Mouse (Mus musculus) macrophage (primary cell): ENCODE measurements around the gene Nckap5. TPM values are rescaled to one million over a fixed set of nuclear protein-coding genes. Genes with fewer than 3 reads are reported as not detected.
"Not testable (repeated sequence)": the region's sequence is repeated elsewhere in the genome, so short reads cannot be mapped to it uniquely, and the experiment has no call there.

Source experiments
- H3K27ac ChIP-seq: fragments of 350-480 bp; formaldehyde crosslinking; 2 replicates; pipeline ENCODE4 v1.9.0; 2021
- H3K36me3 ChIP-seq: fragments of 350-480 bp; formaldehyde crosslinking; 2 replicates; pipeline ENCODE4 v1.9.0; 2021; ENCODE audit errors: inconsistent target
- H3K4me3 ChIP-seq: fragments of 350-480 bp; formaldehyde crosslinking; 2 replicates; pipeline ENCODE4 v1.9.0; 2021; ENCODE audit errors: inconsistent target
- H3K79me2 ChIP-seq: fragments of 350-480 bp; formaldehyde crosslinking; 2 replicates; pipeline ENCODE4 v1.9.0; 2021; ENCODE audit errors: inconsistent target
- WGBS: methylation state at CpG from one replicate; pipeline ENCODE4 v1.1.7; 2026; ENCODE audit warnings: inconsistent platforms; ENCODE audit not compliant: missing documents; 5-methylcytosine and 5-hydroxymethylcytosine counted together
- polyA plus RNA-seq: library from polyadenylated mRNA; stranded (reverse); fragments of 250-400 nt; gene quantifications from 3 replicates; pipeline ENCODE4 v1.2.4, GENCODE M21; 2018; ENCODE audit warnings: inconsistent platforms

Nckap5 gene
- polyA plus RNA-seq, 1 experiment from 2014 or later: not detected

DNA sequence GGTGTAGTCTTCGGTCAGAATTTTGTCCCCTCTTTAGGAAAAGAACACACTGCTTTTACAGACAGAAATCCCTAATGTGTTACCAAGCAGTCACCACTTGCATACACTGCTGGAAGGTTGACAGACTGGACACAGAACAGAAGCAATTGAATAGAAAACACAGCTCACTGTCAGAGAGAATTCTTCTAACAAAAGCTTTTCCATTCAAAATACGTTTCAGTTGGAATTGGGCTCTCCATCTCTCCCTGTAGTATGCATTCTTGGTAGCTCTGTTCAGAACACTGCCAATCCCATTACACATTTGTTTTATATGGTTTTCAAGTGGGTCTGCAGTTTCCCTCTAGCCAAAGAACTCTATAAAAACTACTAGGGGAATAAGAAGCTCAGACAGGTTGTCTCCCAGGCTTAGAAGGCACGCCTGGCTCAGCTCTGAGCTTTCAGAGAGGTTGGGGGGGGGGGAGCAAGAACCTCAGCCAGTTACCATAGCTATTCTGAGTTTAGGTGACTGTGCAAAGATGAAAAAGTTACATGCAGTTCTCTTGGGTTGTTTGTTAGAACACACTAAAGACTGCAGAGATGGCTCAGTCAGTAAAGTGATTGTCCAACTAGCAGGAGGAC is 23.5 kb downstream of the Nckap5 start:
- H3K27ac ChIP-seq: no peak overlapping the region
- 91% methylated on average over 3 of the region's 3 CpGs for WGBS
- H3K4me3 ChIP-seq: no peak overlapping the region
- H3K79me2 ChIP-seq: no peaks in the 10 kb centered on the region
- no peaks in the 10 kb centered on the region for H3K36me3 ChIP-seq

DNA sequence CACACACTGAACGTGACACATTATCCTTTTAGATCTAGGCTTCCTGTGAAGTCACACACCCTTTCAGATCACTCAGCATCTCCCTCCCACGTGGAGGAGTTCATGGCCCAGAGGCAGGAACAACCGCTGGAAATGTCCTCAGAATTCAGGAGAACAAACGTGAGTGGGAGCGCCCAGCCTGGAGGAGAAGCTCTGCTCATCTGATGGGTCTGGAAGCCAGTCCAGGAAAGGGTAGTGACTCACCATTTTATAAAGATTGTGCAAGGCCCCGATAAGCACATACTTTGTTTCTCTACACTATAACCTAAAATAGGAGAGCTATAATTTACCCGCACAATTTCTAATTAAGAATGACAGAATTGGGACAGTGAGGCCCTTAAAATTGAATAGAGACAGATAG is 24.1 kb downstream of the Nckap5 start:
- Histone ChIP-seq H3K27ac (no peak overlapping the region), H3K36me3 (no peaks in the 10 kb centered on the region), H3K4me3 (no peak overlapping the region), H3K79me2 (no peaks in the 10 kb centered on the region)
- 52% methylated on average over 7 of the region's 7 CpGs for WGBS

DNA sequence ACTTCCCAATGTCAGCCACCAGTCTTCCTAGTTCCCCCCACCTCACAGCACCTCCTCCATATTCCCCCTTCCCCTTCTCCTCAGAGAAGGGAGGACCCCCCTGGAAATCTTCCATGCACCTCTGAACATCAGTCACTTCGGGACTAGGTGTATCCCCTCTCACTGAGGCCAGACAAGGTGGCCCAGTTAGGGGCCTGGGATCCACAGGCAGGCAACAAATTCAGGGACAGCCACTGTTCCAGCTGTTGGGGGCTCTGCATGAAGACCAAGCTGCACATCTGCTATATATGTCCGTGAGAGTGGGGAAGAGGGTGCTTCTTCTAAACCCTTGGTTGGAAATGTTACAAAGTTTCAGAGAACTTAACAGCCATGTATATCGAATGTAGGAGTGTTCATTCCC is 28.2 kb downstream of the Nckap5 start:
- no peaks in the 10 kb centered on the region for H3K79me2 ChIP-seq
- no peak overlapping the region for H3K27ac ChIP-seq
- WGBS: 93% methylated on average over 3 of the region's 3 CpGs
- no peak overlapping the region for H3K4me3 ChIP-seq
- H3K36me3 ChIP-seq: no peaks in the 10 kb centered on the region

DNA sequence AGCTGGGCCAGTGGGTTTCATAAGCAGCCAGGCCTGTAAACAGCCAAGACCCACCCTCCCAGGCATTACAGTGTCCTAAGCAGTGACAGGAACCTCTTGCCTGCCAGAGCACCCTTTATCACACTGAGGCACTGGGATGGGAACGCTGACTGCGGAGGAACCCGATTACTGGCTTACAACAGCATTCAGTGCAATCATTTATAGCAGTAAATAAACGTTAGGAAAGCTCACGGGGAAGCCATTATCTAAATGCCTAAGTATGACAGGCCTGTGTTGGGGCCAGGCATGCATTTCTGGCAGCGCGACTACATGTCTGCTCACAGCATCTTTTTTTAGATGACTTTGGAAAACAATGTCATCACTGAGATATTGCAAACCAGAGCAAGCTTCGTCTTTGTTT is 28.9 kb downstream of the Nckap5 start:
- 83% methylated on average over 8 of the region's 8 CpGs for WGBS
- no peak overlapping the region for H3K27ac ChIP-seq
- no peaks in the 10 kb centered on the region for H3K36me3 ChIP-seq
- H3K4me3 ChIP-seq: no peak overlapping the region
- no peaks in the 10 kb centered on the region for H3K79me2 ChIP-seq

DNA sequence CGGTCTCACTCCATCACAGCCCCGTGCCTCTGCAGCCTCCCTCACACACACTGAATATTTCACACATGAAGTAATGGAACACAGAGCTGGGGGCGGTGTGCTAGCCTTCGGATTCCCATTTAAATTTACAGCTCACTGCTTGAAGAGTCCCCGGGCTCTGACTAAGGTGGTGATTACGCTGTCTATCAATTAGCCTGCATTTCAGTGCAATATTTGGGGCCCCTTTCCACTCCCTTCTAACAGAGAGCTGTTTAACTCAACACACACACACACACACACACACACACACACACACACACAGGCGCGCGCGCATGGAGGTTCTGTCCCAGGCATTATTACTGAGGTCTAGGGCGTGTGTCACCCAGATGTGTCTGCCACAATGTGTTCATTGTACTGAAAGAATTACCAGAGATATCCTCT is 31.2 kb downstream of the Nckap5 start:
- H3K27ac ChIP-seq: no peak overlapping the region
- H3K36me3 ChIP-seq: no peaks in the 10 kb centered on the region
- H3K4me3 ChIP-seq: no peak overlapping the region
- 79% methylated on average over 8 of the region's 11 CpGs for WGBS
- H3K79me2 ChIP-seq: no peaks in the 10 kb centered on the region

DNA sequence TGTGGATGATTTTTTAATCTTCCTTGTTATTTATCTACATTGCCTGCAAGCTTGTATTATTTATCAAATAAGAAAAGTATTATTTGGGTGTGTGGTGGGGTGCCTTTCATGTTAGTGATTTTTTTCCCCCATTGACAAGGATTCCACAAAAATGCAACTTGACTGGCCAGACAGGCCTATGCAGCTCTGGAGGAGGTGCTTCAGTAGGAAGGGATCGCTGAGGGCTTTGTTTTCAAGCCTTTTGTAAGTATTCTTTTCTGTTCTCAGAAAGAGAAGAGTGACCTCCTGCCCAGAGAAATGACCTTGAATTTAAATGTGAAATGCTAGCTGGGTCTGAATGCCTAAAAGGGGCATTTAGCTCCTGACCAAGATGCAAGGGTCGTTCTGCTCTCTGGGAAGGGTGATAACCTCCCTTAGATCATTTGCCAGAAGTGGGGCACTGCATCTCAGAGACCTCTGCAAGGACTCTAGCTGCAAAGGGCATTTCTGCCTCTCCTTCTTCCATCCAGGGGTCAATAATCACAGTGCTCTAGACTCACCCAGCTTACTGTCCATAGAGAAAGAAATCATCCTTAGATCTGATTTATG is 50.2 kb downstream of the Nckap5 start:
- H3K36me3 ChIP-seq, H3K4me3 ChIP-seq, H3K79me2 ChIP-seq, H3K27ac ChIP-seq: not testable (repeated sequence)
- WGBS: no CpG with 5 or more reads among the region's 2 CpGs

DNA sequence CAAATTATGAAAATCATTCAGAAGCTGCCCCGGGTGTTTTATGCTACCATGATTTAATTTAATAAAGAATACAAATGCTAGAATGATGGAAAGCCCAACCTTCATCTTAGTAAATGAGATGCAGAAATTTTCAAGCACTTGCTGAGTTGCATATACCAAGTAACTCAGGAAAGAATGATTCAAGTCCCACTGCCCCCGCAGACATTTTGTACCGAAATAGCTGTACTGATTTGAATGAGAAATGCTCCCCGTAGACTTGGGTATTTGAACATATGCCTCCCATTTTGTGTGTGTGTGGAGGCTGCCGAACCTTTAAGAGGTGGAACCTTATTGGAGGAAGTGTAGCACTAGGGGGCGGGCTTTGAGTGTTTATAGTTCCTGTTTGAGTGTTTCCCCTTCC is 56.7 kb downstream of the Nckap5 start:
- H3K79me2 ChIP-seq: not testable (repeated sequence)

DNA sequence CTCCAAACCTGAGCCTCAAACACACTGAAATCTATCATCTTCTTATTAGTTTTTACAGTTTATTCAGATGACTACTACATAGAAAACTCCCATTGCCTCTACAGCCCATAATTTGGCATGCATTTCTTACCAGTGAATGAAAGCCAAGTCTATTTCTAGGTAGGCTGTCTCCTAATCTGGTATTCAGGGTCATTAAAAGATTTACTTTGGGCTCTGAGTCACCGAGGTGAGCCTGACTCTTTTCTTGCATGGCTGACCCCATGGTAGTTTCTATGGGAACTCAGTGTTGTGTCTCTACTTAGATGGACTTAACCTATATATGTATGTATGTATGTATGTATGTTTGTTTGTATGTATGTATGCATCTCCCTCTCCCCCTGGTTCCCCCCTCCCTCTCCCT is 63.6 kb downstream of the Nckap5 start:
- H3K79me2 ChIP-seq: no peaks in the 10 kb centered on the region
- H3K36me3 ChIP-seq: no peaks in the 10 kb centered on the region
- 85% methylated on average over 1 of the region's 1 CpGs for WGBS
- H3K27ac ChIP-seq: no peak overlapping the region
- no peak overlapping the region for H3K4me3 ChIP-seq

More for the DNA sequence above, 56.7 kb downstream of the Nckap5 start:
- H3K36me3 ChIP-seq, H3K4me3 ChIP-seq, H3K27ac ChIP-seq: not testable (repeated sequence)
- WGBS: no CpG with 5 or more reads among the region's 6 CpGs

DNA sequence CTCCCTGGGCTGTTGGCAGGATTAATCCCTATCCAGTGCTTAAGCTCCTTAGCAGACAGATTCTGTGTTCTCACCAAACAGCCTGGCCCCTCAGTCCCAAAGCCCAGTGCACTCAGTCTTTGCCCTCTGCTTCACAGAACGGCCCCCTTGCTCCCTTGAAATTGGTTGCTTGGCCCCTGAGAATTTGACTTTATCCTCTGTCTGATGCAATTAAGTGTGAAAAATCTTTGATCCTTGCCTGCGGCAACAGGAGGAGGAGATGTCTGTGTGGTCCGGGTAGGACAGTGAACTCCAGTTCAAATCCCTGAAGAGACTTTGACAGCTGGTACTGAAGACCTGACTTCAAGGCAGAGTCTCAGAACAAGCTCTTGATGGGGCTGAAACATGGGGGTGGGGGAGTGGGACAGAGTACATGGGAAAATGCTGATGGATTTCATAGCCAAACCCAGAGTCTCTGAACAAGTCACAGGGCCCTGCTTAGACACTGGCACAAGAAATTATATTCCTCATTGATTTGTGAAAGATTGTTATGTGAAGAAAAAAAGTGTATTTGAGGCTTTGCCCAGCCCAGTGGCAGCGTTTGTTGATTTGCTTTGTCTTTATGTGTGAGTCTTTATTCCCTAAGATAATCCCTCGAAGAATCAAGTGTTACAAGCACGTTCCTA is 65.0 kb downstream of the Nckap5 start:
- WGBS: 85% methylated on average over 6 of the region's 6 CpGs
- Histone ChIP-seq H3K79me2 (no peaks in the 10 kb centered on the region), H3K4me3 (no peak overlapping the region), H3K27ac (no peak overlapping the region), H3K36me3 (no peaks in the 10 kb centered on the region)

DNA sequence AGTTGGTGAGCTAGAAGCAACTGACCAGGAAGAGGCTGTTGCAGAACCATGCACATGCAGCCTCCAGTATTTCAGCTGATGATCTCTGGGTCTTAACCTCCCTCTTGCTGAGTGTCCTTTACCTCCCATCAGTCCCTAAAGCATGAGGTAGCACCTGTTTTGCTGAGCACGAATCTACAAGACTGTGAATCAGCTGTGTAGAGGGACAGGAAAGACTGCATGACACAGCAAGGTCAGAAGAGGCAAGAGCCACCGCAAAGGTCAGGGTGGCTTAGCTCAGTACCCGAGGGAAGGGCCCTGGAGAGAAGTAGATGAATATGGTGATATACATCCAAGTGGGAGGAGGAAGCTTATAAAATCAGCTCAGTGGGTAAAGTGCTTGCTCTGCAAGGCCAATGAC is 66.4 kb downstream of the Nckap5 start:
- Histone ChIP-seq H3K79me2 (no peaks in the 10 kb centered on the region), H3K4me3 (no peak overlapping the region), H3K36me3 (no peaks in the 10 kb centered on the region), H3K27ac (no peak overlapping the region)
- WGBS: 75% methylated on average over 3 of the region's 3 CpGs

DNA sequence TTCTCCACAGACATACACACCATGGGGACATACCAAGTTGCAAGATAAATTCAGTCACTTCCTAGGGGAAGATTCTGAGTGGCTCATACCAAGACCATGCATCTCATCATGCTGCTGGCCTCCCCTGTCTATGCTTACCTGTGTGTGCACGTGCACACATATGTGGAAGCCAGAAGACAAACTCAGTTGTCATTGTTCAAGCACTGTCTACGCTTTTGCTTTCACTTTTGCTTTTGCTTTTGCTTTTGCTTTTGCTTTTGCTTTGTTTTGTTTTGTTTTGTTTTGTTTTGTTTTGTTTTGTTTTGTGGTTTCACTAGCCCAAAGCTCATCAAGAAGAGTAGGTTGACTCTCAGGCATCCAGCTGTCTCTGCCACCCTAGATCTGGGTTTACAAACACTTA is 67.4 kb downstream of the Nckap5 start:
- Histone ChIP-seq H3K79me2 (no peaks in the 10 kb centered on the region), H3K4me3 (no peak overlapping the region), H3K27ac (no peak overlapping the region), H3K36me3 (no peaks in the 10 kb centered on the region)
- 82% methylated on average over 2 of the region's 2 CpGs for WGBS

DNA sequence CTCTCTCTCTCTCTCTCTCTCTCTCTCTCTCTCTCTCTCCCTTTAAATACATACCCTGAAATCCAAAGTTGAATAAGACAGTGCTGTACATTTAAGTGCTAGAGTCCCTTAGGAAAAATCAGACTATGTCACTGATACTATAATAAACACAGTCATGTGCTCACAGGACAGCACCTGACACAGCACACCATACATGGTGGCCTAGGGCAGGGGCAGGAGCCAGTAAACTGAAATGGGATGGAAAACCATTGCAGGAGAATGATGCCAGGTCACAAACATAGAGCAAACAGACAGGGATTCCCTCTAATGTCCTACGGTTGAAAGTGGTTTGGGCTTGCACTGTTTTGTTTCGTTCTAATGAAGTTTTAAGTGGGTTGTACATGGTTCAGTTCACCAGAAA is 70.2 kb downstream of the Nckap5 start:
- Histone ChIP-seq H3K79me2 (no peaks in the 10 kb centered on the region), H3K4me3 (no peak overlapping the region), H3K27ac (no peak overlapping the region), H3K36me3 (no peaks in the 10 kb centered on the region)
- WGBS: 87% methylated on average over 2 of the region's 2 CpGs

DNA sequence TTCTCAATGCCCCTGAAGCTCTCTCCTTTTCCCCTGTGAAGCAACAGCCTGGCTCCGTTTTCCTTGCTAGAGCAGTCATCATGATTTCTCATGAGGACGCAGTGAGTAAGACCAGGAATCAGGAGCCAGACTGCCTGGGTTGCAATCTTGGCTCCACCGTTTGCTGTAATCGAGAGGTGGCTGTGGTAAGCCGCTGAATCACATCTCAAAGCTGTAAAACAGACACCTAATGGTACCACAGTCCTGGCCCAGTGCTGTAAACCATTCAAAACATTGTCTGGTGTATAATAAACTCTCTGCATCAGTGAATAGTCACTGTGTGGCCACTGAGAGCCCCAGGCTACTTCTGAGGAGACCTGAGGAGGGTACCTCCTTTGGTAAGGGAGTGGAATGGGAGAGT is 74.9 kb downstream of the Nckap5 start:
- no peaks in the 10 kb centered on the region for H3K79me2 ChIP-seq
- 47% methylated on average over 5 of the region's 5 CpGs for WGBS
- no peak overlapping the region for H3K27ac ChIP-seq
- no peaks in the 10 kb centered on the region for H3K36me3 ChIP-seq
- no peak overlapping the region for H3K4me3 ChIP-seq

DNA sequence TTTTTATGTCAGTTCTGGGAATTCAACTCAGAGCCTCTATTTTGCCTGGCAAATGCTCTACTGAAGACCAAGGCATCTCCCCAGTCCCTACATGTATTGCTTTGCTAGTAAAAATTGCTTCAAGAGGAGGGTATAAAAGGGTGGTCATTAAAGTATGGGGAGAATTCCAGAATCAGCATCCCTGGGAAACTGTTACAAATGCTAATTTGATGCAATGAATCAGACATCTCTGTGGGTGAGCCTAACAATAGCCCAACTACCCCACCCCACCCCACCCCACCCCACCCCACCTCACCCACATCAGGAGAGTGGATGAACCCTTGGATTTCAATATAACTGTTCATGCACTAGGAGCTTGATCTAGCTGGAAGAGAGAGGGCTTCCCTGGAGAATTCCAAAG is 77.0 kb downstream of the Nckap5 start:
- H3K4me3 ChIP-seq: no peak overlapping the region
- no peaks in the 10 kb centered on the region for H3K79me2 ChIP-seq
- no peak overlapping the region for H3K27ac ChIP-seq
- no peaks in the 10 kb centered on the region for H3K36me3 ChIP-seq

DNA sequence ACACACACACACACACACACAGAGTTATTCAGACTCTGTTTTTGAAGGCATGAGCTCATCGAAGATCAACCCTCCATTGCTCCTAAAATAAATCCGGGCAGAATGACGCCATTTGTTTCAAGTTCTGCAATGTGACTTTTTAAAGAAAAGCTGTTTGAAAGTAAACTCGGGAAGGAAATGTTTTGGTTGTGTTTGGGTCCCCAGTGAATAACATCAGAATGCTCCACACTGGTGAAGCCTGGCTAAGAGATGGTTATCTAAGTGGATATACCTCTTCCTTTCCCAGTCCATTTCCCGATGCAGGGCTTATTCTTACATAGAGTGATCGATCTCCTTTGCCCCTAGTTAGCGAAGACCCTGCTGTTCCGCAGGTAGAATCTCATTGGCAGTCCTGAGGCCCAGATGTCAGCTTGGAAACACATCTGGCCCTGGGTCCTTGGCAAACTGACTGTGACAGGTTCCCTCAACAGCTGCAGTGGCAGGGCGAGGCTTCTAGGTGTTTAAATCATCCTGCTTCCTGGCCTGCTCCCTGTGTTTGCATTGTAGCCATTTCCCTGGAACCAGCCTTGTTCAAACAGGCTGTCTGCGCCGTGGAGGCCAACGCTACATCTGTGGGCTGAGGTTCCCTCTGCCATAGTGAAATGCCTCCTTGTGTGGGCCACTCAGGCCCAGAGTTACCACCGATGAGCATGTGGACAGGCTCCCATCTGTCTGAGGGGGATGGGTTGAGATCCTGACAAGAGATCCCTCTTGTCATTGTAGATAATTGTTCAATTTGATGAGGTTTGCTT is 78.2 kb downstream of the Nckap5 start:
- WGBS: 71% methylated on average over 13 of the region's 13 CpGs
- no peaks in the 10 kb centered on the region for H3K36me3 ChIP-seq
- H3K27ac ChIP-seq: no peak overlapping the region
- no peaks in the 10 kb centered on the region for H3K79me2 ChIP-seq
- H3K4me3 ChIP-seq: no peak overlapping the region
